Mouse (Mus musculus): Measurements from ENCODE around the gene Lhfpl3.

GRCm38 (mm10) chr5:23051458-23051857 lies 305.6 kb downstream of the Lhfpl3 start:
- TF ChIP-seq POLR2A (IDR thresholded peaks at IDR 0.05; ENCODE audit: low read depth, low read length) (no peak), CTCF (IDR thresholded peaks at IDR 0.05; ENCODE audit: extremely low read depth, insufficient read length, insufficient replicate concordance, low read depth, low read length) (no peak)
